Mouse (Mus musculus) heart, adult 8-10 months (tissue): ENCODE results near the gene Mecp2. TPM values are rescaled to one million over a fixed set of nuclear protein-coding genes. Genes with fewer than 3 reads are reported as not detected.
"Not testable (repeated sequence)": the region's sequence is repeated elsewhere in the genome, so short reads cannot be mapped to it uniquely, and the experiment has no call there.

ENCODE experiments used
- DNase-seq: peaks from one replicate; pipeline ENCODE4 v3.0.0; 2022; ENCODE audit warnings: low spot score
- total RNA-seq, 4 experiments: library from RNA; stranded (reverse); gene quantifications; 2 replicates each; pipeline ENCODE4 v1.2.4; 2022

Mecp2 gene
- 10 to 100 TPM; 25.3 to 36.9 (median 31.0) TPM for total RNA-seq

- not testable (repeated sequence) for DNase-seq
These were observed at the start of gene Mecp2 for GRCm38 (mm10) chrX:74135263-74135662. TSS of gene Mecp2 (minus strand) at chrX:74135363.

GRCm38 (mm10) chrX:74176959-74177358 lies 41.8 kb upstream of the Mecp2 start, which contains the start of gene Tktl1:
TSS of gene Tktl1 (plus strand) at chrX:74177259.
- DNase-seq: no peak

GRCm38 (mm10) chrX:74167738-74168137 lies 32.6 kb upstream of the Mecp2 start, which contains the start of gene Tex28:
TSS of gene Tex28 (minus strand) at chrX:74167838.
- no peak for DNase-seq

GRCm38 (mm10) chrX:74127164-74127563 lies 8.0 kb downstream of the Mecp2 start, which contains the start of gene Opn1mw:
TSS of gene Opn1mw (plus strand) at chrX:74127464.
- no peak for DNase-seq

- DNase-seq: no peak
These were observed 10.2 kb downstream of the Mecp2 start for GRCm38 (mm10) chrX:74124975-74125374.

GRCm38 (mm10) chrX:74115511-74115910 lies 19.7 kb downstream of the Mecp2 start:
- DNase-seq: peak; percentile 44

- no peak for DNase-seq
These were observed 21.1 kb downstream of the Mecp2 start for GRCm38 (mm10) chrX:74114036-74114435.

- no peak for DNase-seq
These were observed 26.4 kb downstream of the Mecp2 start for GRCm38 (mm10) chrX:74108747-74109146.

- no peak for DNase-seq
These were observed 29.2 kb downstream of the Mecp2 start for GRCm38 (mm10) chrX:74105916-74106315.

- no peak for DNase-seq
These were observed 31.5 kb downstream of the Mecp2 start for GRCm38 (mm10) chrX:74103457-74104188.

GRCm38 (mm10) chrX:74095130-74095529 lies 40.0 kb downstream of the Mecp2 start:
- no peak for DNase-seq

- DNase-seq: peak; percentile 97
These were observed 49.5 kb downstream of the Mecp2 start for GRCm38 (mm10) chrX:74085601-74086038.

- peak; percentile 65 for DNase-seq
These were observed 50.1 kb downstream of the Mecp2 start for GRCm38 (mm10) chrX:74084946-74085498.

- no peak for DNase-seq
These were observed 50.8 kb downstream of the Mecp2 start for GRCm38 (mm10) chrX:74084276-74084837.

GRCm38 (mm10) chrX:74070794-74071193 lies 64.4 kb downstream of the Mecp2 start:
- DNase-seq: no peak

GRCm38 (mm10) chrX:74067891-74068290 lies 67.3 kb downstream of the Mecp2 start:
- DNase-seq: peak; percentile 24

GRCm38 (mm10) chrX:74045107-74045506 lies 90.1 kb downstream of the Mecp2 start:
- DNase-seq: no peak

GRCm38 (mm10) chrX:74037702-74038375 lies 97.3 kb downstream of the Mecp2 start:
- no peak for DNase-seq

GRCm38 (mm10) chrX:74030000-74030399 lies 105.2 kb downstream of the Mecp2 start:
- DNase-seq: no peak

- peak; percentile 61 for DNase-seq
These were observed 111.7 kb downstream of the Mecp2 start, which contains the start of gene Irak1 for GRCm38 (mm10) chrX:74023188-74024049. TSS of gene Irak1 (minus strand) at chrX:74023918.

GRCm38 (mm10) chrX:74022795-74023187 lies 112.4 kb downstream of the Mecp2 start:
- DNase-seq: no peak
